Mouse (Mus musculus) small intestine, adult 2 months (tissue): Measurements from ENCODE around the gene Maml2.

Source experiments
- CTCF ChIP-seq: fragments of 200-500 bp; IDR thresholded peaks from 2 replicates; pipeline ENCODE4 v1.5.1; 2012; ENCODE audit warnings: low read depth, mild to moderate bottlenecking, control low read depth, inconsistent platforms, low read length, moderate library complexity, mixed read lengths; ENCODE audit not compliant: insufficient replicate concordance, insufficient read length; ENCODE audit errors: extremely low read depth
- POLR2A ChIP-seq: fragments of 200-500 bp; IDR thresholded peaks from 2 replicates; pipeline ENCODE4 v1.6.1; 2012; ENCODE audit warnings: low read depth, mild to moderate bottlenecking, control low read depth, inconsistent platforms, low read length, moderate library complexity

DNA sequence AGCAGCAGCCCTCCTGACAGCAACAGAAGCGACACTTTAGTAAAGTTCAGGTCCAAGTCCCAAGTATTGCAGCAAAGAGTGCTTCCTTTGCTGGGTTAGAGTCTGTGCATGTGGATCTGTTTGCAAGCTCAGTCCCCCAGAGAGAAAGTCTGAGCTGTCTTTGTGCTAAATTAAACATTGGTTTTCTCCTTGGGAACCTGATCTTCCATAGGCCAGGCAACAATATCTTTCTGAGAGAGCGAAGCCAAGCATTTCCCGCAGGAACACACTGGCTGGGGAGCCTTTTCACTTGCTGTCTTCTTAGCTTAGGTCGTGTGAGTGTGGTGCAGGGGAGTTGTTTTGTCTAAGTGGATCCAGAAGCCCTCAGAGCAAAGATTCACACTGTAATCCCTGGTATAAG is 9.5 kb downstream of the Maml2 start:
- TF ChIP-seq CTCF (no peak), POLR2A (no peak)
